Mouse (Mus musculus) B cell, adult 2 months (primary cell): ENCODE data around the gene Zfp534.
"Not testable (repeated sequence)": the region's sequence is repeated elsewhere in the genome, so short reads cannot be mapped to it uniquely, and the experiment has no call there.

Experiments used
- DNase-seq, 2 experiments: peaks; one replicate each; pipeline ENCODE4 v3.0.0; 2022

The Zfp534 gene

GRCm38 (mm10) chr4:147702453-147702852 lies at the start of gene Zfp534:
Gene Zfp534, minus strand, starts transcription at chr4:147702553.
- not testable (repeated sequence) for DNase-seq

- not testable (repeated sequence) for DNase-seq
Measured at GRCm38 (mm10) chr4:147746255-147746654, 43.9 kb upstream of the Zfp534 start.

GRCm38 (mm10) chr4:147738636-147739369 lies 36.5 kb upstream of the Zfp534 start:
- DNase-seq: peak in 1 of 2 experiments; percentile 5

- DNase-seq: not testable (repeated sequence)
Measured at GRCm38 (mm10) chr4:147655245-147655644, 47.1 kb downstream of the Zfp534 start.

- DNase-seq: not testable (repeated sequence)
Measured at GRCm38 (mm10) chr4:147647407-147647806, 54.9 kb downstream of the Zfp534 start.

- DNase-seq: not testable (repeated sequence)
Measured at GRCm38 (mm10) chr4:147642413-147642812, 59.9 kb downstream of the Zfp534 start, which contains the start of gene Zfp979. Gene Zfp979, minus strand, starts transcription at chr4:147642513.

- not testable (repeated sequence) for DNase-seq
Measured at GRCm38 (mm10) chr4:147641932-147642331, 60.4 kb downstream of the Zfp534 start.

GRCm38 (mm10) chr4:147633818-147634262 lies 68.5 kb downstream of the Zfp534 start:
- not testable (repeated sequence) for DNase-seq
